Mouse (Mus musculus) kidney, adult 2 months (tissue): ENCODE measurements around the gene Bhlha9.

Experiments
- CTCF ChIP-seq: fragments of 200-500 bp; conservative IDR thresholded peaks from 2 replicates; pipeline ENCODE4 v1.5.1; 2011; ENCODE audit warnings: low read depth, mild to moderate bottlenecking, control low read depth, low read length, moderate library complexity, mixed read lengths; ENCODE audit not compliant: insufficient read depth, insufficient read length
- POLR2A ChIP-seq: fragments of 200-500 bp; IDR thresholded peaks from one replicate; pipeline ENCODE4 v1.6.1; 2011; ENCODE audit warnings: low read depth, low read length, control low read depth

- TF ChIP-seq CTCF (no peak), POLR2A (no peak)
Observed at GRCm38 (mm10) chr11:76671871-76672475, at the start of gene Bhlha9.
